Mouse (Mus musculus) forebrain, embryonic 11.5 days (tissue): Measurements from ENCODE around the gene Zfp933. TPM values are rescaled to one million over a fixed set of nuclear protein-coding genes. Genes with fewer than 3 reads are reported as not detected.

ENCODE experiments used
- ATAC-seq: fragments of 200-750 bp; cut with Nextera tagmentation; replicated peaks from 2 replicates; pipeline ENCODE4 v1.8.0; 2017; ENCODE audit warnings: moderate TSS enrichment; ENCODE audit not compliant: low FRiP score
- DNase-seq: peaks from one replicate; pipeline ENCODE4 v3.0.0-alpha.2; 2017; ENCODE audit warnings: low spot score
- H3K27ac ChIP-seq: fragments of 300-500 bp; sonication (generic); 2 replicates; pipeline ENCODE4 v1.5.1; 2014; ENCODE audit warnings: low read depth, low read length
- H3K27me3 ChIP-seq: fragments of 300-500 bp; sonication (generic); 2 replicates; pipeline ENCODE4 v1.6.1; 2014; ENCODE audit warnings: mild to moderate bottlenecking, low read length, mixed read lengths; ENCODE audit not compliant: control insufficient read depth, insufficient read depth
- H3K36me3 ChIP-seq: fragments of 300-500 bp; sonication (generic); 2 replicates; pipeline ENCODE4 v1.6.1; 2014; ENCODE audit warnings: mild to moderate bottlenecking, low read length, moderate library complexity, mixed read lengths; ENCODE audit not compliant: control insufficient read depth, insufficient read depth
- H3K4me1 ChIP-seq: fragments of 300-500 bp; sonication (generic); replicated peaks from 2 replicates; pipeline ENCODE4 v1.6.1; 2014; ENCODE audit warnings: low read length, mixed read lengths; ENCODE audit not compliant: control insufficient read depth, insufficient read depth
- H3K4me2 ChIP-seq: fragments of 300-500 bp; sonication (generic); 2 replicates; pipeline ENCODE4 v1.6.1; 2014; ENCODE audit warnings: low read depth, mild to moderate bottlenecking, low read length, moderate library complexity, mixed read lengths; ENCODE audit not compliant: severe bottlenecking
- H3K4me3 ChIP-seq: fragments of 300-500 bp; sonication (generic); 2 replicates; pipeline ENCODE4 v1.5.1; 2014; ENCODE audit warnings: low read depth, low read length
- H3K9ac ChIP-seq: fragments of 300-500 bp; sonication (generic); 2 replicates; pipeline ENCODE4 v1.6.1; 2014; ENCODE audit warnings: low read length
- H3K9me3 ChIP-seq: fragments of 300-500 bp; sonication (generic); 2 replicates; pipeline ENCODE4 v1.6.1; 2016; ENCODE audit warnings: low read length, mixed read lengths; ENCODE audit not compliant: control insufficient read depth
- WGBS: fragments of 180-500 bp; shearing (Covaris S2); extraction: QIAGEN DNeasy Blood & Tissue Kit; methylation state at CpG from one replicate; pipeline ENCODE4 v1.1.7; 2014; 5-methylcytosine and 5-hydroxymethylcytosine counted together
- polyA plus RNA-seq: library from polyadenylated mRNA; unstranded; fragments of >200 nt; fragmentation: Nextera tagmentation; extraction: Ambion mirVana; gene quantifications from 2 replicates; pipeline ENCODE4 v1.2.1, GENCODE M21; 2014

Zfp933 gene
- 6.5 and 8.0 TPM in 2 replicates for polyA plus RNA-seq

GRCm38 (mm10) chr4:147847614-147848583 lies at the start of gene Zfp933:
Gene Zfp933 (minus strand): TSS chr4:147848366.
- Histone ChIP-seq H3K36me3 (no peaks in the 10 kb centered on the region; the same call in 1 of the 2 replicates), H3K4me3 (peak within 1 kb of the TSS; percentile 75), H3K9me3 (no peaks in the 10 kb centered on the region; the same call in 1 of the 2 replicates), H3K9ac (peak within 1 kb of the TSS; percentile 64), H3K27ac (no peak within 1 kb of the TSS), H3K27me3 (no peaks in the 10 kb centered on the region), H3K4me2 (peak within 1 kb of the TSS; percentile 61), H3K4me1 (0 out of 2 replicates have a peak, but pooled peaks cover 2% of the 10 kb centered on the region)
- 3% methylated on average over 23 of the region's 23 CpGs for WGBS
- DNase-seq: peak; percentile 66
- ATAC-seq: peak; percentile 90

- Histone ChIP-seq H3K4me2 (no peak overlapping the region), H3K27me3 (no peaks in the 10 kb centered on the region), H3K4me1 (no peaks in the 10 kb centered on the region), H3K9me3 (no peaks in the 10 kb centered on the region), H3K36me3 (peaks cover 2% of the 10 kb centered on the region; the same call in 1 of the 2 replicates), H3K27ac (no peak overlapping the region), H3K9ac (no peak overlapping the region), H3K4me3 (no peak overlapping the region)
- no peak for DNase-seq
- 82% methylated on average over 3 of the region's 3 CpGs for whole genome bisulfite sequencing
- ATAC-seq: no peak
Measured at GRCm38 (mm10) chr4:147897348-147897747, 49.2 kb upstream of the Zfp933 start.

- no peaks in the 10 kb centered on the region for H3K27me3 ChIP-seq
- no peak overlapping the region for H3K27ac ChIP-seq
- 78% methylated on average over 1 of the region's 1 CpGs for WGBS
- H3K4me3 ChIP-seq: no peak overlapping the region
- DNase-seq (no peak), ATAC-seq (no peak)
- H3K9me3 ChIP-seq: no peaks in the 10 kb centered on the region
- peaks cover 2% of the 10 kb centered on the region; the same call in 1 of the 2 replicates for H3K36me3 ChIP-seq
- H3K4me2 ChIP-seq: no peak overlapping the region
- no peaks in the 10 kb centered on the region for H3K4me1 ChIP-seq
- no peak overlapping the region for H3K9ac ChIP-seq
Measured at GRCm38 (mm10) chr4:147896411-147896810, 48.2 kb upstream of the Zfp933 start.

GRCm38 (mm10) chr4:147895815-147896330 lies 47.7 kb upstream of the Zfp933 start:
- Histone ChIP-seq H3K4me1 (no peaks in the 10 kb centered on the region), H3K4me2 (no peak overlapping the region), H3K27me3 (no peaks in the 10 kb centered on the region), H3K4me3 (no peak overlapping the region), H3K27ac (no peak overlapping the region), H3K9me3 (no peaks in the 10 kb centered on the region), H3K36me3 (peaks cover 2% of the 10 kb centered on the region; the same call in 1 of the 2 replicates), H3K9ac (no peak overlapping the region)
- no peak for DNase-seq
- ATAC-seq: no peak
- 92% methylated on average over 4 of the region's 4 CpGs for WGBS

GRCm38 (mm10) chr4:147890341-147890740 lies 42.2 kb upstream of the Zfp933 start:
- Histone ChIP-seq H3K4me2 (no peak overlapping the region), H3K9ac (no peak overlapping the region), H3K36me3 (peaks cover 14% of the 10 kb centered on the region; the same call in 1 of the 2 replicates), H3K27me3 (no peaks in the 10 kb centered on the region), H3K4me3 (no peak overlapping the region), H3K9me3 (no peaks in the 10 kb centered on the region), H3K27ac (no peak overlapping the region), H3K4me1 (no peaks in the 10 kb centered on the region)
- DNase-seq (no peak), ATAC-seq (no peak)
- 94% methylated on average over 6 of the region's 6 CpGs for WGBS

- Histone ChIP-seq H3K9me3 (no peaks in the 10 kb centered on the region), H3K4me1 (no peaks in the 10 kb centered on the region), H3K4me2 (no peak overlapping the region), H3K27ac (no peak overlapping the region), H3K9ac (no peak overlapping the region), H3K4me3 (no peak overlapping the region), H3K27me3 (no peaks in the 10 kb centered on the region), H3K36me3 (peaks cover 15% of the 10 kb centered on the region; the same call in 1 of the 2 replicates)
- no peak for ATAC-seq
- DNase-seq: no peak
- 88% methylated on average over 4 of the region's 4 CpGs for WGBS
Measured at GRCm38 (mm10) chr4:147888237-147888636, 40.1 kb upstream of the Zfp933 start.

GRCm38 (mm10) chr4:147887277-147887676 lies 39.1 kb upstream of the Zfp933 start:
- no peak overlapping the region for H3K9ac ChIP-seq
- 94% methylated on average over 7 of the region's 7 CpGs for WGBS
- H3K4me3 ChIP-seq: no peak overlapping the region
- DNase-seq (no peak), ATAC-seq (no peak)
- H3K4me2 ChIP-seq: no peak overlapping the region
- no peaks in the 10 kb centered on the region for H3K9me3 ChIP-seq
- no peaks in the 10 kb centered on the region for H3K4me1 ChIP-seq
- no peaks in the 10 kb centered on the region for H3K27me3 ChIP-seq
- no peak overlapping the region for H3K27ac ChIP-seq
- peaks cover 23% of the 10 kb centered on the region; the same call in 1 of the 2 replicates for H3K36me3 ChIP-seq

GRCm38 (mm10) chr4:147886158-147886557 lies 38.0 kb upstream of the Zfp933 start:
- Histone ChIP-seq H3K27ac (no peak overlapping the region), H3K9me3 (no peaks in the 10 kb centered on the region), H3K36me3 (peaks cover 29% of the 10 kb centered on the region; the same call in 1 of the 2 replicates), H3K4me1 (no peaks in the 10 kb centered on the region), H3K4me3 (no peak overlapping the region), H3K27me3 (no peaks in the 10 kb centered on the region), H3K9ac (no peak overlapping the region), H3K4me2 (no peak overlapping the region)
- DNase-seq (no peak), ATAC-seq (no peak)
- WGBS: 93% methylated on average over 12 of the region's 12 CpGs
